Mouse (Mus musculus) intestine, postnatal 0 days (tissue): ENCODE measurements around the gene Wwc1. TPM values are rescaled to one million over a fixed set of nuclear protein-coding genes. Genes with fewer than 3 reads are reported as not detected.

Experiments used
- ATAC-seq: fragments of 200-750 bp; cut with Nextera tagmentation; 2 replicates; pipeline ENCODE4 v1.8.0; 2017; ENCODE audit warnings: mild to moderate bottlenecking, moderate TSS enrichment, moderate library complexity
- H3K27ac ChIP-seq: fragments of 300-500 bp; sonication (generic); 2 replicates; pipeline ENCODE4 v1.5.1; 2014; ENCODE audit warnings: mild to moderate bottlenecking, low read depth, low read length, moderate library complexity
- H3K27me3 ChIP-seq: fragments of 300-500 bp; sonication (generic); replicated peaks from 2 replicates; pipeline ENCODE4 v1.6.1; 2014; ENCODE audit warnings: low read length, mixed read lengths; ENCODE audit not compliant: control insufficient read depth, insufficient read depth
- H3K36me3 ChIP-seq: fragments of 300-500 bp; sonication (generic); 2 replicates; pipeline ENCODE4 v1.6.1; 2014; ENCODE audit warnings: mild to moderate bottlenecking, moderate library complexity; ENCODE audit not compliant: control insufficient read depth, insufficient read depth
- H3K4me1 ChIP-seq: fragments of 300-500 bp; sonication (generic); replicated peaks from 2 replicates; pipeline ENCODE4 v1.6.1; 2014; ENCODE audit warnings: antibody characterized with exemption, low read length, mixed read lengths; ENCODE audit not compliant: control insufficient read depth, insufficient read depth
- H3K4me2 ChIP-seq: fragments of 300-500 bp; sonication (generic); replicated peaks from 2 replicates; pipeline ENCODE4 v1.6.1; 2014; ENCODE audit warnings: low read depth, mild to moderate bottlenecking, moderate library complexity
- H3K4me3 ChIP-seq: fragments of 300-500 bp; sonication (generic); 2 replicates; pipeline ENCODE4 v1.5.1; 2014; ENCODE audit warnings: low read depth, low read length
- H3K9ac ChIP-seq: fragments of 300-500 bp; sonication (generic); 2 replicates; pipeline ENCODE4 v1.6.1; 2014; ENCODE audit warnings: mild to moderate bottlenecking, low read depth, low read length
- H3K9me3 ChIP-seq: fragments of 300-500 bp; sonication (generic); 2 replicates; pipeline ENCODE4 v1.6.1; 2016; ENCODE audit warnings: mixed run types; ENCODE audit not compliant: control insufficient read depth
- CTCF ChIP-seq: sonication (generic); IDR thresholded peaks from 2 replicates; pipeline ENCODE4 v1.5.1; 2016; ENCODE audit warnings: low read depth, mild to moderate bottlenecking, control low read depth, antibody characterized with exemption, moderate library complexity
- WGBS: fragments of 180-500 bp; shearing (Covaris S2); extraction: QIAGEN DNeasy Blood & Tissue Kit; methylation state at CpG from one replicate; pipeline ENCODE4 v1.1.7; 2014; 5-methylcytosine and 5-hydroxymethylcytosine counted together
- polyA plus RNA-seq: library from polyadenylated mRNA; unstranded; fragments of >200 nt; fragmentation: Nextera tagmentation; extraction: Ambion mirVana; gene quantifications from 2 replicates; pipeline ENCODE4 v1.2.1, GENCODE M21; 2015

The Wwc1 gene
- polyA plus RNA-seq, 1 experiment from 2014 or later = 16.1 TPM

DNA sequence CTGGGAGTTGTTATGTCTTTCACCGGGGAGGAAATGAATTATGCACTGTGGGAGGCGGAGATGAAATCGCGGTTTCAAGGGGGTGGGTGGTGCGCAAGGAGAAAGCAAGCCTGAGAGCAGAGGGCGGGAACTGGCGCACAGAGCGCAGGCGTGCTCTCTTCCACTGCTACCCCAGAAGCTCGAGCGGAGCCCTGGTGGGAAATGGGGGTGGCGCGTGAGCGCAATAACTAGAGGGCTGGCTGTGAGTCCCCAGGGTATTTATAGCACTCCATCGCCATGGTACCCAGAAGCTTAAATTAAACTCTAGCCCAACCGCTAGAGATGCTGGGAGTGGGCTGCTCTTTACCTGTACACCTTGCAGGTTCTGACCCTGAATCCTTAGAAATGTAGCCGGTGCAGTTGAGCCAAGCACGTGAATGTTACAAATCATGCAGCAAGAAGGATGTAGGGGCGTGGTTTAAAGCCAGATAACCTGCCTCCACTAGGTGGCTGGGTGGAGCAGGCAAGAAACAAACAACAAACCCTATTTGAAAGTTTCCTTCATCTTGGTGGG lies 5.6 kb upstream of the Wwc1 start:
- Histone ChIP-seq H3K27me3 (no peaks in the 10 kb centered on the region), H3K4me3 (peak overlapping the region; percentile 19), H3K9me3 (no peaks in the 10 kb centered on the region), H3K4me2 (peak overlapping the region; percentile 66), H3K27ac (no peak overlapping the region), H3K9ac (no peak overlapping the region), H3K4me1 (no peaks in the 10 kb centered on the region), H3K36me3 (no peaks in the 10 kb centered on the region)
- under 1% methylated on average over 19 of the region's 19 CpGs for WGBS
- 0 out of 2 replicates have a peak, but pooled peaks have one; percentile 3 for ATAC-seq
- TF ChIP-seq CTCF = peak; percentile 75

DNA sequence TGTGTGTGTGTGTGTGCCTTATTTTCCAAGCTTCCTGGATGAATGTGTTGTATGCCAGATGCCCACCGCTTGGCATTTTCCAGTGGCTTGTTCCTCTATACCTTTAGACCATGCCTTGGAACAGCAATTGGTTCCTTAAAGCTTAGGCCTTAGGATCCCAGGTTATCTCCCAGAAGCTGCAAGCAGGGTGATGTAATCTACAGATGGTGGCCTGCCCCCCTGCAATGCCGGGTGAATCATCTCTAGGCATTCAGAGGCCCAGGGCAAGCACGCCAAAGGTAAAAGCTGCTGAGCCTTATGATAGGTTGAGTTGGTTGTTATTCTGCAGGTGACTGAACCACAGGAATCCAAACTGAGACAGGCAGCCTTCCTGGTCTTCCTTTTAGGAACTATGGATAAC lies 2.4 kb upstream of the Wwc1 start:
- H3K27me3 ChIP-seq = no peaks in the 10 kb centered on the region
- H3K9me3 ChIP-seq = no peaks in the 10 kb centered on the region
- H3K4me1 ChIP-seq = peaks cover 3% of the 10 kb centered on the region; the same call in 1 of the 2 replicates
- H3K4me3 ChIP-seq = no peak overlapping the region
- no peak overlapping the region for H3K4me2 ChIP-seq
- ATAC-seq = 0 out of 2 replicates have a peak, but pooled peaks have one; percentile 19
- H3K9ac ChIP-seq = no peak overlapping the region
- 48% methylated on average over 3 of the region's 3 CpGs for WGBS
- TF ChIP-seq CTCF = no peak
- no peaks in the 10 kb centered on the region for H3K36me3 ChIP-seq
- H3K27ac ChIP-seq = no peak overlapping the region

DNA sequence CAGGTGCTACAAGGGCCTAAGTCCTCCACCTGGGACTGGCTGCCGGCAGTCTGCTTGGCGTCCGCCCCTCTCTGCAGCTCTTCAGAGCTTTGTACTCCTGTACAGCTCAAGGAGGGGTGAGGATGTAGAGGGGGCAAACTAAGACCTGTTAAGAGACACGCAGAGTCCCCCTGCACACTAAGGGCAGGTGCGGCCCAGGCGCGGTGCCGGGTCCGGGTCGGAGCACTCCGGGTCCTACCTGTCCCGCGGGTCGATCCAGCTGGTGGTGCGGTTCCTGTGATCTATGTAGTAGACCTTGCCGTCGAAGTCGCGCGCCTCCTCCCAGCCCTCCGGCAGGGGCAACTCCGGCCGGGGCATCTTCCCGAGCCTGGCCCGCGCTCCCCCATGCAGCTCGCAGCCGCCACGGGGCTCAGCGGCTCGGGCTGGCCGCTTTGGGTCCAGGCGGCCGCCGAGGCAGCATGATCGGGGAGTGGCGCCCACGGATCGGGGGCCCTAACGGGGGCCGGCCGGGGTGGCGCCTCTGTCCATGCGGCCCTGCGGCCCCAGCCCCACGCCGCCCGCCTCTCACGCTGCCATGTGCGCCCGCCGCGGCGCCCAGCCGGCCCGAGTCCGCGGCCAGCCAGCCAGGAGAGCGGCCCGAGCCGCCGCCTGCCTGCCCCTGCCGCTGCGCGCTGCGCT lies 455 bp downstream of the Wwc1 start:
- Histone ChIP-seq H3K4me2 (peak overlapping the region; percentile 87), H3K27ac (peak overlapping the region; percentile 85), H3K36me3 (no peaks in the 10 kb centered on the region), H3K9me3 (no peaks in the 10 kb centered on the region), H3K9ac (peak overlapping the region; percentile 79), H3K27me3 (no peaks in the 10 kb centered on the region), H3K4me3 (peak overlapping the region; percentile 65), H3K4me1 (peaks cover 3% of the 10 kb centered on the region; the same call in 1 of the 2 replicates)
- under 1% methylated on average over 44 of the region's 66 CpGs for WGBS
- no peak for TF ChIP-seq CTCF
- ATAC-seq = peak; percentile 54

DNA sequence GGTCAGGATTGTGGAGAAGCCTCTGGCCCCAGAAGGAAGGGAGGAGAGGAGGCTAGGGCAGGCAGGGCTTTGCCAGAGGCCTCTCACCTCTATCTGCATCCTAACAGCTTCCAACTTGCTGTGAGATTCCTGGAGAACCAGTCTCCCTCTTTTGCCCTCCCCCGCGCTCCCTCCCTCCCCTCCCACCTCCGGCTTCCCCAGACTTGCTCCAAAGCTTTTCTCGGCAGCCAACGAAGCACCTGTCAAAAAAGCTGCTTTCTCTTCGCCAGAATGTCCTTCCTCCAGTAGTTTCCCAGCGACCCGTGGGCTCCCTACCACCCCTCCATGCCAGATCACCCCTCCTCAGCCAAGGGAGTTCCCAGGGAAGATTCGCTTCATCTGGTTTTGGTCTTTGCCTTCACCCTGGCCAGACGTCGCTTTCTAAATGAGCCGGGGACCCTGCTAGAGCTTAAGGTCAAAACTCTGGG lies 1.0 kb downstream of the Wwc1 start:
- no peak for ATAC-seq
- Histone ChIP-seq H3K36me3 (no peaks in the 10 kb centered on the region), H3K27ac (peak overlapping the region; percentile 85), H3K4me1 (peaks cover 3% of the 10 kb centered on the region; the same call in 1 of the 2 replicates), H3K4me2 (peak overlapping the region; percentile 87), H3K4me3 (peak overlapping the region; percentile 65), H3K9ac (peak overlapping the region; percentile 79), H3K9me3 (no peaks in the 10 kb centered on the region), H3K27me3 (no peaks in the 10 kb centered on the region)
- WGBS = 1% methylated on average over 12 of the region's 12 CpGs
- no peak for TF ChIP-seq CTCF

DNA sequence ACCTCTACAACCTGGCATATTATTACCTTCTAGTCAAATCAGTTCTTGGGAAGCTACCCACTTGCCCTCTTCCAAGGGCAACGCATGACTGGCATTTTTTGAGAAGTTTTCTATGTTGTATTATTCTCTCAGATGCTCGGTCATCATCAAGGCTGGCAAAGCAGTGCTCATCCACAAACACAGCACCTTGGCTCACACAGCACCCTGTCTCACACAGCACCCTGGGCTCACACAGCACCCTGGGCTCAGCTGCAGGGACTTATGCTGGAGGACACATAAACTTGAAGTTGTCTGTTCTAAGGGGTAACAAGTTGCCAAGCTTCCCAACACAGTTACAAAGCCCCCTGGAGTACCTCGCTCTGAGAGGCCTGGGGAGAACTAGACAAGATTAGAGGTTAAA lies 2.5 kb downstream of the Wwc1 start:
- Histone ChIP-seq H3K4me1 (peaks cover 4% of the 10 kb centered on the region; the same call in 1 of the 2 replicates), H3K27me3 (no peaks in the 10 kb centered on the region), H3K4me2 (peak overlapping the region; percentile 87), H3K4me3 (no peak overlapping the region), H3K36me3 (no peaks in the 10 kb centered on the region), H3K27ac (no peak overlapping the region), H3K9me3 (no peaks in the 10 kb centered on the region), H3K9ac (no peak overlapping the region)
- no peak for ATAC-seq
- 83% methylated on average over 3 of the region's 3 CpGs for WGBS
- no peak for TF ChIP-seq CTCF

DNA sequence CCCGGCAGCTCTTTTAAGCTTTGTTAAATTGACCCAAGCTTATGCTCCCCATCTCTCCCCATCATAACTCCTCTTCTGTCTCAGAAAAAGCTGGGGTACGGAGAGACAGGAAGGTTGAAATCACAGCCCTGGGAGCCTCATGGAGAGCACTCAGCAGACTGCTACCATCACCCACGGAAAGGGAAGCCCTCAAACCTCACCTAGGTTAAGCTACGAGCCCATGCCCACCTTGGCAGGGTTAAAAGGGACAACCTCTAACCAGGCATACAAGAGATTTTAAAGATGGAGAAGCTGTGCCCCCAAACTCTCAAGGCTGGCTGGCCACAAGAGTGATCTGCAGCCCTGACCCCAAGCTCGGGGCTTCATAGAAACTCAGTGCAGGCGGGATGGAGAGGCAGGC lies 3.2 kb downstream of the Wwc1 start:
- 72% methylated on average over 6 of the region's 6 CpGs for WGBS
- ATAC-seq = no peak
- Histone ChIP-seq H3K9me3 (no peaks in the 10 kb centered on the region), H3K4me2 (peak overlapping the region; percentile 87; the same call in 1 of the 2 replicates), H3K9ac (no peak overlapping the region), H3K4me3 (no peak overlapping the region), H3K36me3 (no peaks in the 10 kb centered on the region), H3K27ac (no peak overlapping the region), H3K4me1 (peaks cover 8% of the 10 kb centered on the region), H3K27me3 (no peaks in the 10 kb centered on the region)
- TF ChIP-seq CTCF = no peak
